Mouse (Mus musculus) hindbrain, postnatal 0 days (tissue): ENCODE results near the gene Cyp2d40. TPM values are rescaled to one million over a fixed set of nuclear protein-coding genes. Genes with fewer than 3 reads are reported as not detected.
"Not testable (repeated sequence)": the region's sequence is repeated elsewhere in the genome, so short reads cannot be mapped to it uniquely, and the experiment has no call there.

Experiments used
- ATAC-seq: fragments of 200-750 bp; cut with Nextera tagmentation; 2 replicates; pipeline ENCODE4 v1.8.0; 2017; ENCODE audit warnings: mild to moderate bottlenecking, moderate TSS enrichment, moderate library complexity
- DNase-seq: peaks from one replicate; pipeline ENCODE4 v3.0.0-alpha.2; 2015; ENCODE audit warnings: low spot score
- H3K27ac ChIP-seq: fragments of 300-500 bp; sonication (generic); 2 replicates; pipeline ENCODE4 v1.5.1; 2014; ENCODE audit warnings: mild to moderate bottlenecking
- H3K27me3 ChIP-seq: fragments of 300-500 bp; sonication (generic); 2 replicates; pipeline ENCODE4 v1.6.1; 2014; ENCODE audit warnings: low read length, mixed read lengths; ENCODE audit not compliant: insufficient read depth
- H3K36me3 ChIP-seq: fragments of 300-500 bp; sonication (generic); 2 replicates; pipeline ENCODE4 v1.6.1; 2014; ENCODE audit warnings: low read length, mixed read lengths; ENCODE audit not compliant: insufficient read depth
- H3K4me1 ChIP-seq: fragments of 300-500 bp; sonication (generic); 2 replicates; pipeline ENCODE4 v1.6.1; 2014; ENCODE audit warnings: antibody characterized with exemption, low read length, mixed read lengths; ENCODE audit not compliant: insufficient read depth
- H3K4me2 ChIP-seq: fragments of 300-500 bp; sonication (generic); 2 replicates; pipeline ENCODE4 v1.6.1; 2014; ENCODE audit warnings: low read depth, mild to moderate bottlenecking, low read length, moderate library complexity, mixed read lengths
- H3K4me3 ChIP-seq: fragments of 300-500 bp; sonication (generic); 2 replicates; pipeline ENCODE4 v1.5.1; 2014; ENCODE audit warnings: low read length
- H3K9ac ChIP-seq: fragments of 300-500 bp; sonication (generic); replicated peaks from 2 replicates; pipeline ENCODE4 v1.6.1; 2014; ENCODE audit warnings: mild to moderate bottlenecking, low read length, moderate library complexity, mixed read lengths
- H3K9me3 ChIP-seq: fragments of 300-500 bp; sonication (generic); 2 replicates; pipeline ENCODE4 v1.6.1; 2016; ENCODE audit warnings: low read length, mixed read lengths
- CTCF ChIP-seq: IDR thresholded peaks from 2 replicates; pipeline ENCODE4 v1.5.1; 2016; ENCODE audit warnings: antibody characterized with exemption, control low read depth, low read depth
- WGBS: fragments of 180-500 bp; shearing (Covaris S2); extraction: QIAGEN DNeasy Blood & Tissue Kit; methylation state at CpG from one replicate; pipeline ENCODE4 v1.1.7; 2014; 5-methylcytosine and 5-hydroxymethylcytosine counted together
- polyA plus RNA-seq: library from polyadenylated mRNA; unstranded; fragments of >200 nt; fragmentation: Nextera tagmentation; extraction: Ambion mirVana; gene quantifications from 2 replicates; pipeline ENCODE4 v1.2.1, GENCODE M21; 2015
- total RNA-seq: library from RNA; depleted of rRNA; stranded (reverse); fragments of >200 nt; gene quantifications from 2 replicates; pipeline ENCODE4 v1.2.3, GENCODE M21; 2014

The Cyp2d40 gene
- total and polyA plus RNA-seq, 2 experiments from 2014 or later = not detected

GRCm38 (mm10) chr15:82794277-82794676 is 30.3 kb upstream of the Cyp2d40 start, which contains the start of gene Cyp2d26:
Cyp2d26 (minus strand) TSS chr15:82794294.
- no peaks in the 10 kb centered on the region for H3K27me3 ChIP-seq
- no peak for TF ChIP-seq CTCF
- H3K9ac ChIP-seq = no peak within 1 kb of the TSS
- no peaks in the 10 kb centered on the region for H3K4me1 ChIP-seq
- no peaks in the 10 kb centered on the region for H3K9me3 ChIP-seq
- no peaks in the 10 kb centered on the region for H3K36me3 ChIP-seq
- ATAC-seq (no peak), DNase-seq (no peak)
- no peak within 1 kb of the TSS for H3K27ac ChIP-seq
- no peak within 1 kb of the TSS for H3K4me2 ChIP-seq
- H3K4me3 ChIP-seq = no peak within 1 kb of the TSS
- WGBS = 87% methylated on average over 5 of the region's 5 CpGs

DNA sequence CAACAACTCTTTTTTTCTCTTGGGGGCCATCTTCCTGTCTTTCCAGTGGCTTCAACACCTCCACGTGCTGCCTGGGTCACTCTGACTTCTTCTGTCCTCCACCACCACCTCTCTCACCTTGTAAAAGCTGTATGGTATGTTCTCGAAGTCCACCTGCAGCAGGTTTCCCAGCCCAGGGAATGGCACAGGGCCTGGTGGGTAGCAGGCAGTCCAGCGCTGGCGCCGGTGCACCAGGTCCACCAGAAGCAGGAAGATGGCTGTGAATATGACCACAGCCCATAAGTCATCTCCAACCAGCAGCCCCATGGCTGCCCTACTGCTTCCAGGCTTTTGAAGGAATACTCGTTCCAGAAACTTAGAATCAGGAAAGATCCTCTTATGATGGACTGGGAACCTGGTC is 29.9 kb upstream of the Cyp2d40 start:
- H3K9me3 ChIP-seq = no peaks in the 10 kb centered on the region
- no peak overlapping the region for H3K4me3 ChIP-seq
- no peak overlapping the region for H3K4me2 ChIP-seq
- no peak overlapping the region for H3K27ac ChIP-seq
- H3K9ac ChIP-seq = no peak overlapping the region
- no peak for TF ChIP-seq CTCF
- DNase-seq (no peak), ATAC-seq (no peak)
- H3K4me1 ChIP-seq = no peaks in the 10 kb centered on the region
- H3K27me3 ChIP-seq = no peaks in the 10 kb centered on the region
- 89% methylated on average over 6 of the region's 6 CpGs for WGBS
- no peaks in the 10 kb centered on the region for H3K36me3 ChIP-seq

DNA sequence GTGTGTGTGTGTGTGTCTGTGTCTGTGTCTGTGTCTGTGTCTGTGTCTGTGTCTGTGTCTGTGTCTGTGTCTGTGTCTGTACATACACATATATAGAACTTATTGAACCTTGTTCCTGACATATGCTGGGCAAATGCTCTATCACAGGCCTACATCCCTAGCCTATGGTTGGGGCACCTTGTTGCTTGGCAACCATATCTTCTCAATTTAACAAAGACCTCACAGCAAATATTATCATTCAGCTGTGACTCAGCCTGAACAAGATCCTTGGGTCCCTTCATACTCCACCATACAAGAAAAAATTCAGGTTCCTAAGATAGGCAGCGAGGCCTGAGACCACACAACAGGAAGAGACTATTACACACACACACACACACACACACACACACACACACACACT is 29.5 kb upstream of the Cyp2d40 start:
- TF ChIP-seq CTCF = no peak
- 100% methylated on average over 1 of the region's 1 CpGs for WGBS
- H3K27ac ChIP-seq = no peak overlapping the region

DNA sequence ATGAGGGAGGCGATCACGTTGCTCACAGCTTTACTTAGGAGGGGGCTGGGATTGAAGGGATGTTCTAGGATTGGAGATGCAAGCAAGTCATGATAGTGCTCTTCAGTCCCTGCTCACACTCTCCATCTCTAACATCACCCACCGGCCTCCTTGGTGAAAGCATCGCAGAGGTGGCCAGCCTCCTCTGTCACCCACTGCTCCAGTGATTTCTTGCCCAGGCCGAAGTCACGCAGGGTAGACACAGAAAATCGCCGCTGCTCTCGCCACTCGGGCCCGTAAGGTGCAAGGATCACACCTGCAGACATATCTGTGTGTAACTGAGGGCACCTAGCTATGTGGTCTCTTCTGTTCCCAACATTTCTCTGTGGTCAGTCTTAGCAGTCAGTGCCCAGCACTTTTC is 28.6 kb upstream of the Cyp2d40 start:
- Histone ChIP-seq H3K9me3 (no peaks in the 10 kb centered on the region), H3K9ac (no peak overlapping the region), H3K4me1 (no peaks in the 10 kb centered on the region), H3K4me3 (no peak overlapping the region), H3K36me3 (no peaks in the 10 kb centered on the region), H3K27me3 (no peaks in the 10 kb centered on the region), H3K27ac (no peak overlapping the region), H3K4me2 (no peak overlapping the region)
- 91% methylated on average over 11 of the region's 11 CpGs for WGBS
- no peak for TF ChIP-seq CTCF
- ATAC-seq = no peak
- no peak for DNase-seq

More for the DNA sequence above, 29.5 kb upstream of the Cyp2d40 start:
- H3K27me3 ChIP-seq = no peaks in the 10 kb centered on the region
- no peak overlapping the region for H3K4me3 ChIP-seq
- DNase-seq = no peak
- H3K9ac ChIP-seq = no peak overlapping the region
- no peaks in the 10 kb centered on the region for H3K4me1 ChIP-seq
- H3K9me3 ChIP-seq = no peaks in the 10 kb centered on the region
- no peak for ATAC-seq
- H3K4me2 ChIP-seq = no peak overlapping the region
- H3K36me3 ChIP-seq = no peaks in the 10 kb centered on the region

- Histone ChIP-seq H3K27me3 (no peaks in the 10 kb centered on the region), H3K4me3 (no peak overlapping the region), H3K27ac (no peak overlapping the region), H3K4me1 (no peaks in the 10 kb centered on the region), H3K9ac (no peak overlapping the region), H3K9me3 (no peaks in the 10 kb centered on the region), H3K4me2 (no peak overlapping the region), H3K36me3 (no peaks in the 10 kb centered on the region)
- DNase-seq (no peak), ATAC-seq (no peak)
- WGBS = 65% methylated on average over 1 of the region's 1 CpGs
- TF ChIP-seq CTCF = no peak
Measured at GRCm38 (mm10) chr15:82784581-82784980, 20.6 kb upstream of the Cyp2d40 start.

GRCm38 (mm10) chr15:82783800-82784199 is 19.8 kb upstream of the Cyp2d40 start:
- Histone ChIP-seq H3K4me2 (no peak overlapping the region), H3K9ac (no peak overlapping the region), H3K27ac (no peak overlapping the region), H3K9me3 (no peaks in the 10 kb centered on the region), H3K4me1 (no peaks in the 10 kb centered on the region), H3K27me3 (no peaks in the 10 kb centered on the region), H3K4me3 (no peak overlapping the region), H3K36me3 (no peaks in the 10 kb centered on the region)
- no peak for DNase-seq
- TF ChIP-seq CTCF = no peak
- 97% methylated on average over 1 of the region's 1 CpGs for WGBS
- ATAC-seq = no peak

DNA sequence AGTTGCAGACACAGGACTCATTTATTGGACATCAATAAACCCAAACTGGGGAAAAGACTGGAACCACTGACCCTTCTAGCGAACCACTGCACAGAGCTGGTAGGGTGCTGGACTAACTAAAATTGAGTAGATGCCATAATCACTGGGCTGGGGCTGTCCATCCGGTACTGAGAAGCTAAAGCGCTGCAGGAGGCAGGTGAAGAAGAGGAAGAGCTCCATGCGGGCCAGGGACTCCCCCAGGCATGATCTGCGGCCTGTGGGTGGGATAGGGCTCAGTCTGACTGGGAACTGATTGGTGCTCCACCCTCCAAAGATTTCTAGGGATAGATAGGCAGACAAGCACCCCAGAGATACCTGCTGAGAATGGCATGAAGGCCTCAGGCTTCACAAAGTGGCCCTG is 13.9 kb upstream of the Cyp2d40 start:
- H3K4me1 ChIP-seq, H3K27ac ChIP-seq, H3K4me3 ChIP-seq, H3K4me2 ChIP-seq, H3K9me3 ChIP-seq, H3K9ac ChIP-seq, H3K27me3 ChIP-seq, H3K36me3 ChIP-seq, ATAC-seq, DNase-seq: not testable (repeated sequence)
- 91% methylated on average over 5 of the region's 5 CpGs for WGBS
